Mouse (Mus musculus) erythroblast, embryonic 14.5 days (primary cell): ENCODE data around the gene Vstm2l.

ENCODE experiments used
- GATA1 ChIP-seq: IDR thresholded peaks from 2 replicates; pipeline ENCODE4 v1.6.1; 2012; ENCODE audit warnings: low read length, inconsistent platforms, mixed read lengths
- TAL1 ChIP-seq: IDR thresholded peaks from 3 replicates; pipeline ENCODE4 v1.6.1; 2012; ENCODE audit warnings: low read length, inconsistent platforms, mixed read lengths

DNA sequence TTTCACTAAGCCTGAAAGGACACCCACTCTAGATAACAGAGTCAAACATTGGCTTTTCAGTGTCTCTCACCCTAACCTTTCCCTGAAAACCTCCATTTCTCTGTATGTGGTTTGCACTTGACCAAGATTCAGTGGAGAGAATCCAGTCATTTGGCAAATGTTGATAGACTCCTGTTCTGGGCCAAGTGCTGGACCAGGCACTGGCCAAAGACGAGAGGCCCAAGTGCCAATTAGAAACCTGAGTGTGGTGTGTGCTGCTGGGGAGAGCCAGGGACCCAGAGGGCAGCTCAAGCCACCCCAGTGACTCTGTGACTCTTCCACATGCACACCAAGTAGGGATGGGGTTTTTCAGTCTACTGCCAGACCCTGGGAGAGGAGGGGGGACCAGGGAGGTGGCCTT is 40.8 kb upstream of the Vstm2l start:
- TF ChIP-seq GATA1 (no peak), TAL1 (no peak)
